Mouse (Mus musculus): Measurements from ENCODE around the gene Mybpc1. TPM values are rescaled to one million over a fixed set of nuclear protein-coding genes. Genes with fewer than 3 reads are reported as not detected.
A peak's percentile ranks its signal among the peaks of the same experiment; 100 is the strongest.
"Not testable (repeated sequence)": the region's sequence is repeated elsewhere in the genome, so short reads cannot be mapped to it uniquely, and the experiment has no call there.

The Mybpc1 gene
- polyA plus RNA-seq, 1 experiment from 2014 or later = 0.46 TPM

DNA sequence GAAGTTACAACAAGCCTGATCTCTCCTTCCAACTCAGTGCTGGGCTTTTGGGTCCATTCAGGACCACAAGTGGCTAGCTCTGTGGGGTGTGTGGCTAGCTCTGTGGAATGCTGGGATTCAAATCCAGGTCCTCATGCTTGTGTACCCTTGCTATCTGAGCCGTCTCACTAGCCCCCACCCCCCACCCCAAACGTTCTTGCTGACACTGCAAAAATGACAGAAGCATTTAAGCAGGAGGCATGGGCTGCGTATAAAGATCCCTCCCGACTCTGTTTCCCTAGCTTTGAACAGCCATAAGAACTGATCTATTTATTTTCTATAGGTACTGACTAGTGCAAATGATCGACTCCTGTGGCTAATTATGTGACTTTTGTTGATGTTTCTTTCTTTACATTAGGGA is 74.3 kb downstream of the Mybpc1 start:
- no peaks in the 10 kb centered on the region for H3K4me1 ChIP-seq
- no peaks in the 10 kb centered on the region for H3K36me3 ChIP-seq
- no peaks in the 10 kb centered on the region for H3K27me3 ChIP-seq (replicated peaks)
- no peak overlapping the region for H3K27ac ChIP-seq
- no peak overlapping the region for H3K4me3 ChIP-seq
- WGBS (ENCODE audit: insufficient replicate concordance) = 48% methylated on average over 5 of the region's 5 CpGs
- H3K9ac ChIP-seq = no peak overlapping the region
- H3K4me2 ChIP-seq = no peak overlapping the region
- no peak for ATAC-seq
- H3K9me3 ChIP-seq (replicated peaks) = no peaks in the 10 kb centered on the region

DNA sequence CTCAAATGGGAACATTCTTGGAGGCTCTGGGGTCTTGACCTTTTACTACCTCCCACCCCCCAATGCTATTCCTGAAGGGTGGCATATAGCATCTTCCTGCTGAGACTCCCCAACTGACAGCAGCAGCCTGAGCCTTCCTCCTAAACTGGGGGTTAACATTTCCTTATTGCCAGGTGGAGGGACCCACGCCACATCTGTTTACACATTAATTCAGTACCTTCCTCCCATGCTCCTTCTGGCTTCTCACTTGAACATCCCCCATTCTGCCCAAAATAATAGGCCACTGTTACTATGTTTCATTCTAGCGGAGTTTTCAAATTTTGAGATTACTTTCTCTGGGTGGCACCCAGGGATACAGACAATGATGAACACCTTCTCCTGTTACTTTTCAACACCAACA is 80.9 kb downstream of the Mybpc1 start:
- H3K27me3 ChIP-seq (replicated peaks) = no peaks in the 10 kb centered on the region
- no peak overlapping the region for H3K4me2 ChIP-seq
- WGBS (ENCODE audit: insufficient replicate concordance) = 59% methylated on average over 2 of the region's 2 CpGs
- no peaks in the 10 kb centered on the region for H3K4me1 ChIP-seq
- ATAC-seq = no peak
- no peaks in the 10 kb centered on the region for H3K36me3 ChIP-seq
- no peak overlapping the region for H3K9ac ChIP-seq
- H3K9me3 ChIP-seq (replicated peaks) = no peaks in the 10 kb centered on the region
- no peak overlapping the region for H3K4me3 ChIP-seq
- no peak overlapping the region for H3K27ac ChIP-seq

DNA sequence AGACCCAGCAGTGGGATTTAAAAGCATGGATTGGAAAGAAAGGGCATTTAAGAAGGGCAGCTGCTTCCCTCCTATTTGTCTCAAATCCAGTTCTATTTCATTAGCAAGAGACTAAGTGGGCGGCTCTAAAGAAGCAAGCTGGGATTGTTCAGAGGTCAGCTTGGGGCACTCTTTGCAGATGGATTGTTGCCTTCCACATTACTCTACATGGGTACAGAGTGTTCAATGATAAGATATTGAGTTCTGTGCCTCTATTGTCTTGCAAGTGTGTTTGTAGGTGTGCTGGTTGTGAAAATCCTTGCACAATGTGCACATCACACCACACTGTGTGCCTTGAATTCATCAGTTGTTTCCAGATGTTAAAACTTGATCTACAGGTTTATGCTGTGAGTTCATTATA is 81.7 kb downstream of the Mybpc1 start:
- H3K4me3 ChIP-seq = no peak overlapping the region
- H3K36me3 ChIP-seq = no peaks in the 10 kb centered on the region
- no peaks in the 10 kb centered on the region for H3K4me1 ChIP-seq
- H3K9me3 ChIP-seq (replicated peaks) = no peaks in the 10 kb centered on the region
- no peak overlapping the region for H3K4me2 ChIP-seq
- ATAC-seq = no peak
- H3K27me3 ChIP-seq (replicated peaks) = no peaks in the 10 kb centered on the region
- no peak overlapping the region for H3K27ac ChIP-seq
- 55% methylated on average over 1 of the region's 1 CpGs for WGBS (ENCODE audit: insufficient replicate concordance)
- no peak overlapping the region for H3K9ac ChIP-seq

DNA sequence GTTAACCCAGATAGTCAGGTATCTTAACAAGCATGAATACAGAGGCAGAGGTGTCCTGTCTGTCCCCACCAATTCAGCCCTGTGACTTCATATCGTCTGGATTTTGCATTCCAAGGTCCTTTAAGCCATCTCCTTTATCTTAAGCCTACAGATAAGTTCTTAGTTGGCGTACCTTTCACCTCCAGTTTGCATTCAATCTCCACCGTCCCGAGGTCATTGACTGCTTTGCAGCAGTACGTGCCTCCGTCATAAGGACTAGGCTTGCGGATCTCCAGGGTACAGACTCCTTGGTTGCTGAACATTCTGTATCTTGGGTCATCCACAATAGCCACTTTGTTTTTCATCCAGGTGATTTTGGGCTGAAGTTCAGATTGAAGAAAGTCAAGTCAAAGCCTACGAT is 82.2 kb downstream of the Mybpc1 start:
- no peak for ATAC-seq

DNA sequence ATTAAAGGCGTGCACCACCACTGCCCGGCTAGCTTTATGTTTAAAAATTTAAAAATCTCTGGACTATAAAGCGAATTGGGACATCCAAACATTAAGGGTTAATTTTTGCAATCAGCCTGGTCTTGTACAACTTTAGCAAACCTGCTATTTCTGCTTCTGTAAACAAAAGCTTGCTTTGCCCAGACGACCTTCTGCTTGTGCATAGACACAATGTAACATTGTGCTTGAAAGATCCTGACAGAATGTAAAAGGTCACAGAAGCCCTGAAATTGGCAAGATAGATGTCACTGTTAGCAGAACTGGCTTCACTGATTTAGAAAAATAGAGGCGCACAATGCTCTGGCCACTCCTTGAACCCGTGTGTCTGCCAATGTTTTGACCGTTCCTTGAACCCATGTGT is 89.9 kb downstream of the Mybpc1 start:
- not testable (repeated sequence) for H3K9me3 ChIP-seq (replicated peaks); H3K9ac ChIP-seq; H3K4me2 ChIP-seq; H3K4me3 ChIP-seq; H3K27me3 ChIP-seq (replicated peaks); ATAC-seq; H3K36me3 ChIP-seq; H3K27ac ChIP-seq; H3K4me1 ChIP-seq
- WGBS (ENCODE audit: insufficient replicate concordance) = 78% methylated on average over 7 of the region's 7 CpGs

More for the DNA sequence above, 82.2 kb downstream of the Mybpc1 start:
- H3K9me3 ChIP-seq (replicated peaks) = no peaks in the 10 kb centered on the region
- no peaks in the 10 kb centered on the region for H3K27me3 ChIP-seq (replicated peaks)
- H3K4me2 ChIP-seq = no peak overlapping the region
- no peak overlapping the region for H3K9ac ChIP-seq
- H3K27ac ChIP-seq = no peak overlapping the region
- no peak overlapping the region for H3K4me3 ChIP-seq
- WGBS (ENCODE audit: insufficient replicate concordance) = 64% methylated on average over 8 of the region's 8 CpGs
- H3K36me3 ChIP-seq = no peaks in the 10 kb centered on the region
- no peaks in the 10 kb centered on the region for H3K4me1 ChIP-seq

DNA sequence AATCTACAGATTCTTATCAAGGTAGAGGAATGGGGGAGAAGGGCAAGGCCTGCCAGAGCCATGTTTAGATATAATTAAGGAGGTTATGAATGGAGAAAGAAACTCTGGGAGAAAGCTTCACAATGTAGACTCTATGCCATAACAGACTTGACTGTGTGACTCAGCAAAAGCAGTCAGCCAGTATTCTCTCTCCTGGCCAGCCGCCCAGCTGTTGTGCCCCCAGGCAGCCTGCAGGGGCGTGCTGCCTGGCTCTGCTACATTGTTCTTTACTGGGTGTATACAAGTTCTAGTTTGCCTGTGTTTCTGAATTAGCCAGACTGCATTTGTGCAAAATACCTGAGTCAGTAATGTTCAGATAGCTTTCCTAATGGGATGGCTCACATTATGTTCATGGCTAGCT is 90.5 kb downstream of the Mybpc1 start:
- Histone ChIP-seq H3K27me3 (replicated peaks) (no peaks in the 10 kb centered on the region), H3K4me1 (peaks cover 7% of the 10 kb centered on the region; the same call in 1 of the 2 replicates), H3K4me3 (no peak overlapping the region), H3K9ac (no peak overlapping the region), H3K9me3 (replicated peaks) (no peaks in the 10 kb centered on the region), H3K27ac (no peak overlapping the region), H3K36me3 (no peaks in the 10 kb centered on the region), H3K4me2 (no peak overlapping the region)
- WGBS (ENCODE audit: insufficient replicate concordance) = 38% methylated on average over 2 of the region's 2 CpGs
- peak; percentile 78 for ATAC-seq

DNA sequence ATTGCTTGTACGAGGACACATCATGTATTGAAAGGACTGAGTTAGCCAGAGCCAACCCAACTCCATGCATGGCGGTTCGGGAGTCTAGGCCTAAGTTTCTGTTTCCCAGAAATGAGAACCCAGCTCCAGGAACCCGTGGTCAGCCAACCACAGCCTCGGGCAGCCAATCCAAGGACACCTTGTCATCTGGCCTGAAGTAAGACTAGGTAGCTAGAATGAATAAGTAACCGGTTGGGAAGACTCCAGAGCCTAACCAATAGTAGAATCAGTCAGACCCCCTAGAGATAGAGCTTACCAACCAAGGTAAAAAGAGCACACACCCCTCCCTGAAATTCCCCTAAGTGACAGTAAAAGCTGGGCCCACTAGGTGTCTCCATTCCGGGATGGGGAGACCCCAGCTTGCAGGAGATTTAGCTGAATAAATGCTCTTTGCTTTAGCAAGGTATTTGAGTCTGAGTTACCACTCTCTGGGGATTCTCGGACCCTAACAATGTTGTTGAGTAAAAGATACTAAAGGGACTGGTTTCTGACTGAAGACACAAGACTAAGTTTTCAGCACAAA is 91.3 kb downstream of the Mybpc1 start:
- no peak overlapping the region for H3K27ac ChIP-seq
- H3K27me3 ChIP-seq (replicated peaks) = no peaks in the 10 kb centered on the region
- no peaks in the 10 kb centered on the region for H3K36me3 ChIP-seq
- H3K4me1 ChIP-seq = peaks cover 7% of the 10 kb centered on the region; the same call in 1 of the 2 replicates
- no peak overlapping the region for H3K9ac ChIP-seq
- no peak for ATAC-seq
- WGBS (ENCODE audit: insufficient replicate concordance) = 42% methylated on average over 8 of the region's 8 CpGs
- H3K4me2 ChIP-seq = no peak overlapping the region
- no peaks in the 10 kb centered on the region for H3K9me3 ChIP-seq (replicated peaks)
- H3K4me3 ChIP-seq = no peak overlapping the region

DNA sequence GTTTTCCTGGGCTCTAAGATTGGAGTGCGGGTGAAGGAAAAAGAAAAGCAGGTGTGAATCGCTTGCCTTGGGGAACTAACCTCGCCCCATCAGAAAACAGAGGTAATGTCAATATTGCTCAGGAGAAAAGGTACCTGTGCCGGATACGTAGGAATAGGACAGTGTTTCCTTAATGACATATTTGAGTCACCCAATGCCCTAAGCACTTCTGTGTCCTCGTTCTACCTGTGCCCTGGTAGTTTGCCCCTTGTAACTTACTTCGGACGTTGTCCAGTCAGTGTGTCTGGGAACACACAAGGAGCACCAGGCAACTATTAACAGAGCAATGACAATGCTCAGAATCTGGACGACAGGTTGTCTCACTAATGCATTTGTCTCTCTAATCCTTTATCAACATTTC is 93.6 kb downstream of the Mybpc1 start:
- H3K9ac ChIP-seq = no peak overlapping the region

DNA sequence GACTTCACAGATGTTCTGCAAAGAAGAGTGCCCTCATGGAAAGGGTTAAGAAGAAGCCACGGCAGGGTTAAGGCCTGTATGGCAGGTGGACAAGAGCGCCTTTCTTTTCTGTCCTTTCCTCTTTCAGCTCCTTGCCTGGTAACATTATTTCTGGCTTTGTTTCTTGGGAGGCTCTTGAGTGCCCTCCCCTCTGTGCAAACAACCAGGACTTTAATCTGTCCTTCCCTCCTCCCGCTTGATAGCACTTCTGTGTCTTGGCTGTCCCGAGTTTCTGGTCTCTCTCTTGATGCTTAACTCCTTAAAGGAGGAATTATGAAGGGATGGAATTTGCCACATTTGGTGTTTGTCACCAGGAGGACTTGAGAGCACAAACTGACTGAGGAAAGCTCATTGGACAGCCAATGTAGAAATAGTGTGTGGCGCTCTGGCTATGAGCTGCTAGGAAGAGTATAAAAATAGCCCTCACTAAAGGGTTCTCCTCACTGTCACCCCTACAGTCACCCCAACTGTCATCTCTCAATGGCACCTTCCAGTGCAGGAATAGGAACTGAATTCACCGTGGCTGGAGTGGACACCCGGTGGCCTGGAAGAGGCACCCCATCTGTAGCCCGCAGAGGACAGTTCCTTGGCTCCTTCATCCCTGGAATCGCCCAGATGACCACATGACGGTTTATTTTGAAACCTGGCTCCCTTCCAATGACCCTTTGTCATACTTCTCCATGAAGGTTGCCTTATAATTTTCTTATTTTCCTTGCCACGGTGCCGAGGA is 94.3 kb downstream of the Mybpc1 start:
- H3K27ac ChIP-seq = no peak overlapping the region
- no peak for ATAC-seq
- 74% methylated on average over 12 of the region's 12 CpGs for WGBS (ENCODE audit: insufficient replicate concordance)

More for the DNA sequence above, 93.6 kb downstream of the Mybpc1 start:
- H3K4me2 ChIP-seq = no peak overlapping the region
- no peaks in the 10 kb centered on the region for H3K9me3 ChIP-seq (replicated peaks)
- 80% methylated on average over 9 of the region's 9 CpGs for WGBS (ENCODE audit: insufficient replicate concordance)
- no peaks in the 10 kb centered on the region for H3K27me3 ChIP-seq (replicated peaks)
- no peak overlapping the region for H3K4me3 ChIP-seq
- no peak overlapping the region for H3K27ac ChIP-seq
- no peaks in the 10 kb centered on the region for H3K36me3 ChIP-seq
- peaks cover 7% of the 10 kb centered on the region; the same call in 1 of the 2 replicates for H3K4me1 ChIP-seq
- ATAC-seq = no peak

DNA sequence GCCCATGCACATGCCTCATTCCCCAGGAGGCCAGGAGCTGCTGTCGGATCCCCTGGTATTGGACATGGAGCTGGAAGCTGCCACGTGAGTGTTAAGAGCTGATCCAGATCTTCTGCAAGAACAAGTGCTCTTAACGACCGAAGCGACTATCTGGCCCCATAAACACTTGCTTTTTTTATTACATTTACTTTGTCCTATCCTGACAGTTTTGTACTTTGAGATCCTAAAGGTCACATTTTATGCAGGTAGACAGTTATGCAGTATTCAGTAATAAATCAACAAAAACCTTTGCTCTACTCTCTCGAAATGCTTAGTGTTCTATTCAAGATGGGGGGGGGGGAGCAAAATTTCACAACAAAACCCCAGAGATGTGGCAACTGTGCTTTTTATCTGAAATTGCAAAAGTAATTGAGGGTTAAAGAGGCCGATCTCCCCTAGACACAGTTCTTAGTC is 97.2 kb downstream of the Mybpc1 start:
- Histone ChIP-seq H3K36me3 (no peaks in the 10 kb centered on the region), H3K4me1 (peaks cover 13% of the 10 kb centered on the region), H3K9ac (no peak overlapping the region), H3K27me3 (replicated peaks) (no peaks in the 10 kb centered on the region), H3K9me3 (replicated peaks) (no peaks in the 10 kb centered on the region), H3K27ac (no peak overlapping the region), H3K4me2 (no peak overlapping the region), H3K4me3 (no peak overlapping the region)
- ATAC-seq = no peak
- 71% methylated on average over 7 of the region's 7 CpGs for whole genome bisulfite sequencing (ENCODE audit: insufficient replicate concordance)

More for the DNA sequence above, 94.3 kb downstream of the Mybpc1 start:
- Histone ChIP-seq H3K4me3 (no peak overlapping the region), H3K27me3 (replicated peaks) (no peaks in the 10 kb centered on the region), H3K4me2 (no peak overlapping the region), H3K9me3 (replicated peaks) (no peaks in the 10 kb centered on the region), H3K9ac (no peak overlapping the region), H3K36me3 (no peaks in the 10 kb centered on the region), H3K4me1 (peaks cover 7% of the 10 kb centered on the region; the same call in 1 of the 2 replicates)

DNA sequence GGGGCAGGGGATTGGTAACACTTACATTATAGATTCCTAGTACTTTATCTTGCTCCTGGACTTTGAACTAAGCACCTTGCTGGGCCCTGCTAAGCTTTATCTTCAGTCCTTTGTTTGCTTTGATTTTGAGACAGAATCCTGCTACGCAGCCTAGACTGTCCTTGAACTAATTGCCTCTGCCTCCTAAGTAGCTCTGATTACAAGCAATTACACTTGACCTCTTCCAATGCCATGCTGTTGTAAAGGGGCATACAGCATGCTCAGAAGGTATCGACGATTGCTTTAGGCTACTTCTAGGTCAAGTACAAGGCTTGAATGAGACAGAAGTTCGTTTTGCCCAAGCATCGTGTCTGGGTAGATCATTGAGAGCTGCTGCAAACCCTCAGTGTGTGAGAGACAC is 99.7 kb downstream of the Mybpc1 start:
- no peak overlapping the region for H3K4me3 ChIP-seq
- WGBS (ENCODE audit: insufficient replicate concordance) = 66% methylated on average over 5 of the region's 5 CpGs
- H3K4me2 ChIP-seq = no peak overlapping the region
- no peak overlapping the region for H3K9ac ChIP-seq
- H3K27ac ChIP-seq = no peak overlapping the region
- H3K4me1 ChIP-seq = peaks cover 13% of the 10 kb centered on the region
- 0 out of 2 replicates have a peak, but pooled peaks cover 3% of the 10 kb centered on the region for H3K27me3 ChIP-seq (replicated peaks)
- H3K9me3 ChIP-seq (replicated peaks) = no peaks in the 10 kb centered on the region
- no peaks in the 10 kb centered on the region for H3K36me3 ChIP-seq
- ATAC-seq = no peak

DNA sequence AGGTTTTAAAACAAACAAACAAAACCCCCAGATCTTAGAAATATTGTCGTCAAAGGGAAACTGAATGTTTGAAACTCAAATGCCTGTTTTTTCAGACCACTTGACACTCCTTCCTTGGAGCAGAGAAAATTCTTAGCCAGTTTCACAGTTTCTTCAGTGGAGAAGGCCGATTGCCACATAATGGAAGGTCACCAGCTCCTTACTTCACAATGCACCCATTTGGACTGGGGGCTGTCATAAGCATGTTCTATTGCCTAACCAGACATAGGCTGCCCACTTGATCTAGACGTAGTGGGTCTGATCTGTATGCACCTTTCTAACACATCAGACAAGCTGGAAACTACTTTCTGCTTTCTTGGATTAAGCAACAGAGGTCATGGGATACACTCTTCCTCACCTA is 100.5 kb downstream of the Mybpc1 start:
- Histone ChIP-seq H3K4me3 (no peak overlapping the region; the same call in 1 of the 2 replicates), H3K27ac (no peak overlapping the region), H3K4me1 (peaks cover 13% of the 10 kb centered on the region), H3K4me2 (peak overlapping the region; percentile 94), H3K9ac (no peak overlapping the region), H3K36me3 (no peaks in the 10 kb centered on the region), H3K27me3 (replicated peaks) (0 out of 2 replicates have a peak, but pooled peaks cover 3% of the 10 kb centered on the region), H3K9me3 (replicated peaks) (no peaks in the 10 kb centered on the region)
- no peak for ATAC-seq
- WGBS (ENCODE audit: insufficient replicate concordance) = 60% methylated on average over 3 of the region's 3 CpGs
